In the genomic region with DNA sequence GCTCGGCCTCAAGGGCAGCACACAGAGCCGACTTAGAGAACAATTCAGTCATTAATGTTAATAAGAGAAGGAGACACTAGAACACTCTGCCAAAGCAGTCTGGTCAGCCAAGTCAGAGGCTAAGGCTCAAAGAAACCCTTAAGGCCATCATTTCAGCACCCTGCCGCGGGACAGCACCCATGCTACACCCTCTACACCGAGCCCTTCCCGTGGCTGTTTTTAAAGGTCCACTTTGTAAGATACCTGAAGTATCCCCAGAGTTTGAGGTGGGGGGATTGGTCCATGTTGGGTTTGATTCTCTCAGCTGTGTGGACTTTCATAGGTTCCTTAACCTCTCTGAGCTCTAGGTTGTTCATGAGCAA, we compare ENCODE assay signal across 9 mouse cellular contexts. TPM values are rescaled to one million over a fixed set of nuclear protein-coding genes. Genes with fewer than 3 reads are reported as not detected.
DNase-seq lines count a peak whose midpoint lies in the region.
"Had no signal": no experiment of that assay in that cellular context is flagged by ENCODE, and none has a peak within 500 bp of the region (broad histone marks: within the 10 kb centered on the region; RNA-seq: fewer than 3 reads in every experiment).

No protein-coding gene starts in this region.

- peak; percentile 59 for DNase-seq in gastrocnemius, postnatal 10 days
- DNase-seq in gastrocnemius, adult 18-20 months (ENCODE audit: low spot score) = no peak
- DNase-seq in B cell, adult 2 months = peak; percentile 32 to 41
- DNase-seq in embryo, embryonic 9.5 days (ENCODE audit: extremely low spot score) = peak; percentile 36
- DNase-seq in kidney, postnatal 4 days = peak; percentile 87 to 88
- DNase-seq in retina, embryonic 14.5 days (ENCODE audit: low spot score) = peak; percentile 67
- no peak for DNase-seq in right cerebral cortex, postnatal 36 days (ENCODE audit: low spot score in 2 of 2)
- DNase-seq in gastrocnemius, adult 8-10 months (ENCODE audit: low spot score in 2 of 2) = no peak

RNA-seq across cellular contexts. Expression of a gene that starts 6.1 kb away (rescaled TPM):
- not detected for total RNA-seq in gastrocnemius, postnatal 10 days (2021)
- not detected for total RNA-seq in gastrocnemius, adult 18-20 months (2021)
- not detected for total RNA-seq in gastrocnemius, adult 8-10 months (2022)
- total RNA-seq: heart, adult 18-20 months had no signal

RNA-seq across cellular contexts. Expression of a gene that starts 37.0 kb away (rescaled TPM):
- total RNA-seq in gastrocnemius, postnatal 10 days (2021) = under 1 TPM; 0.23 to 0.29 TPM
- total RNA-seq in gastrocnemius, adult 18-20 months (2021) = not detected
- under 1 TPM in 1 of 4 experiments, not detected in 3; 0.10 TPM for total RNA-seq in gastrocnemius, adult 8-10 months (2022)

RNA-seq across cellular contexts. Expression of a gene that starts 37.3 kb away (rescaled TPM):
- total RNA-seq in gastrocnemius, postnatal 10 days (2021) = 10 to 100 TPM; 17.5 to 22.8 TPM
- 10 to 100 TPM; 30.9 to 34.6 TPM for total RNA-seq in gastrocnemius, adult 18-20 months (2021)
- total RNA-seq in gastrocnemius, adult 8-10 months (2022) = 10 to 100 TPM; 34.5 to 38.7 (median 37.1) TPM

Comparison
In these comparisons a context has a peak if more than half of its experiments do, and no peak if none do; other contexts are left out.
1. DNase-seq: peak in gastrocnemius, postnatal 10 days (single experiment), B cell, adult 2 months (2 of 2), embryo, embryonic 9.5 days (single experiment), kidney, postnatal 4 days (2 of 2) and retina, embryonic 14.5 days (single experiment); none in gastrocnemius, adult 18-20 months (single experiment), right cerebral cortex, postnatal 36 days (0 of 2) and gastrocnemius, adult 8-10 months (0 of 2).